ENCODE assay signal across 8 mouse cellular contexts in the genomic region with DNA sequence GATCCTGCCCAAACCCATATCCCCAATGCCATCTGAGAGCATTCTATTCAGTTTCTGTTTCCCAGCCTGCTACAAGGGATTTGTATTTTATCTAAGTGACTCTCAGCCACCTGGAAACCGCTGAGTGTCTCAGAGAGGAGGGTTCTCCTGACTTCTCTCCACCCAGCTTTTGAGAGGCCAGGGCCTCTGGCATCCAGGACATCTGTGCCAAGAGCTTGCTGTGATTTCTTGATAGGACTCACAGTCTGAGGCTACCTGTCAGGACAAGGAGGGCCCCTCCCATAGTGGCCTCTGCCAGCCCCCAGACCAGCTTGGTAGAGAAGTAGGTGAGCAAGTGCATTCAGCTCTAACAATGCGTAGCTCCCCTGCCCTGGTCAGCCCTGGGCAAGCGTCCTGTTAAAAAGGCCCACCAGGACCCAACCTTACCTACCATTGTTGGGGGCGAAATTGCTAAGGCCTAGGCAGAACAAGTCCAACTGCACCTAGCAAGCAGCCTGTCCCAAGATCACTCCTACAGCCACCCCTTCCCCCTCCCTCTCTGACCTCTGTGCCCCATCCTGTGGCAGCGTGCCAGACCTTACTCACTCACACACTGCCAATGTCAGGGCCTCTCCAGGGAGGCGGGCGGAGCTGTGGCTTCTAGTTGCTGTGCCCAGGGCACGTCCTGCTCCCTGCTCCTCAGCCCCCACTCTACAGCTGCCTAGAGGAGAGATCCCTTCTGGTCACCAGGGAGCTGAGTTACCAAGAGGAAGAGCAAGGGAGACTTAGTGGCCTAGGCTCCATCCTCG. TPM values are rescaled to one million over a fixed set of nuclear protein-coding genes. Genes with fewer than 3 reads are reported as not detected.
DNase-seq lines count a peak whose midpoint lies in the region; ATAC-seq and TF ChIP-seq lines count a peak whose summit lies in the region.

No protein-coding gene starts in this region.

- H3K4me1 ChIP-seq in forebrain, embryonic 10.5 days = peaks cover 63% of the 10 kb centered on the region
- H3K4me1 ChIP-seq in forebrain, embryonic 11.5 days (replicated peaks; ENCODE audit: control insufficient read depth, insufficient read depth, low read length) = peaks cover 16% of the 10 kb centered on the region; the same call in 1 of the 2 replicates
- peaks cover 13% of the 10 kb centered on the region for H3K4me1 ChIP-seq in heart, adult 2 months (ENCODE audit: control insufficient read depth, insufficient read depth, low read length)
- H3K4me1 ChIP-seq in kidney, embryonic 16.5 days (ENCODE audit: insufficient read depth, low read length) = peaks cover 54% of the 10 kb centered on the region

- TF ChIP-seq EP300 in heart, adult 2 months (IDR thresholded peaks at IDR 0.05; ENCODE audit: insufficient read depth, low read depth, low read length) = no peak

- ATAC-seq in forebrain, embryonic 11.5 days (replicated peaks; ENCODE audit: low FRiP score) = no peak
- ATAC-seq in kidney, embryonic 16.5 days (ENCODE audit: low FRiP score, low TSS enrichment) = peak; percentile 68
- peak; percentile 40; the same call in 1 of the 2 replicates for ATAC-seq in megakaryocyte-erythroid progenitor cell, adult 5-6 weeks (replicated peaks; ENCODE audit: low FRiP score, low TSS enrichment, poor library complexity, severe bottlenecking)

- no peak for TF ChIP-seq POLR2A in heart, adult 2 months (IDR thresholded peaks at IDR 0.05; ENCODE audit: insufficient read depth, low read depth, low read length)

- H3K27me3 ChIP-seq in forebrain, embryonic 10.5 days (ENCODE audit: poor library complexity, severe bottlenecking) = peaks cover 85% of the 10 kb centered on the region
- peaks cover 3% of the 10 kb centered on the region for H3K27me3 ChIP-seq in forebrain, embryonic 11.5 days (ENCODE audit: control insufficient read depth, insufficient read depth, low read length)
- H3K27me3 ChIP-seq in heart, adult 2 months (ENCODE audit: control insufficient read depth, insufficient read depth, low read length) = no peaks in the 10 kb centered on the region
- peaks cover 16% of the 10 kb centered on the region for H3K27me3 ChIP-seq in kidney, embryonic 16.5 days (ENCODE audit: insufficient read depth, low read length)

- WGBS in forebrain, embryonic 10.5 days = 78% methylated on average over 9 of the region's 9 CpGs
- WGBS in forebrain, embryonic 11.5 days = 78% methylated on average over 9 of the region's 9 CpGs
- WGBS in heart, adult 2 months = 54% methylated on average over 9 of the region's 9 CpGs
- WGBS in kidney, embryonic 16.5 days = 48% methylated on average over 9 of the region's 9 CpGs

- H3K4me2 ChIP-seq in forebrain, embryonic 11.5 days (ENCODE audit: low read depth, low read length, severe bottlenecking) = no peak overlapping the region
- H3K4me2 ChIP-seq in kidney, embryonic 16.5 days (replicated peaks; ENCODE audit: low read depth, low read length) = no peak overlapping the region

- no peaks in the 10 kb centered on the region for H3K36me3 ChIP-seq in forebrain, embryonic 10.5 days (replicated peaks)
- no peaks in the 10 kb centered on the region for H3K36me3 ChIP-seq in forebrain, embryonic 11.5 days (ENCODE audit: control insufficient read depth, insufficient read depth, low read length)
- no peaks in the 10 kb centered on the region for H3K36me3 ChIP-seq in heart, adult 2 months (ENCODE audit: control insufficient read depth, insufficient read depth, low read length)
- no peaks in the 10 kb centered on the region for H3K36me3 ChIP-seq in kidney, embryonic 16.5 days (ENCODE audit: insufficient read depth, low read length)

- H3K9ac ChIP-seq in forebrain, embryonic 11.5 days (ENCODE audit: low read length) = no peak overlapping the region
- no peak overlapping the region for H3K9ac ChIP-seq in heart, adult 2 months (ENCODE audit: low read depth, low read length)
- H3K9ac ChIP-seq in kidney, embryonic 16.5 days (replicated peaks; ENCODE audit: low read length) = peak overlapping the region; percentile 46; the same call in 1 of the 2 replicates

- intact Hi-C loops in heart, adult 2 months (cut with DNase I) = loop anchor here (2.0 kb wide), 1 partner anchor 71 kb away; no protein-coding TSS in a partner anchor

- DNase-seq in forebrain, embryonic 10.5 days (ENCODE audit: extremely low spot score, low spot score) = no peak
- DNase-seq in forebrain, embryonic 11.5 days (ENCODE audit: low spot score) = no peak
- DNase-seq in adrenal gland, postnatal 14 days = peak; percentile 96
- peak; percentile 70 to 84 for DNase-seq in heart, adult 2 months
- DNase-seq in urinary bladder, adult 18-20 months (ENCODE audit: low spot score in 2 of 2) = peak; percentile 85 to 86
- DNase-seq in right cerebral cortex, postnatal 4 days = no peak

- no peak for TF ChIP-seq CTCF in heart, adult 2 months (IDR thresholded peaks at IDR 0.05)

- H3K9me3 ChIP-seq in forebrain, embryonic 10.5 days = peaks cover 3% of the 10 kb centered on the region; the same call in 1 of the 2 replicates
- no peaks in the 10 kb centered on the region for H3K9me3 ChIP-seq in forebrain, embryonic 11.5 days (ENCODE audit: control insufficient read depth, low read length)
- peaks cover 6% of the 10 kb centered on the region for H3K9me3 ChIP-seq in kidney, embryonic 16.5 days (ENCODE audit: low read length)

- H3K4me3 ChIP-seq in forebrain, embryonic 10.5 days = no peak overlapping the region
- no peak overlapping the region for H3K4me3 ChIP-seq in forebrain, embryonic 11.5 days (ENCODE audit: low read depth, low read length)
- no peak overlapping the region for H3K4me3 ChIP-seq in heart, adult 2 months
- no peak overlapping the region for H3K4me3 ChIP-seq in kidney, embryonic 16.5 days (ENCODE audit: low read length)

- 0 out of 2 replicates have a peak overlapping the region, but pooled peaks have one; percentile 22 for H3K27ac ChIP-seq in forebrain, embryonic 10.5 days
- H3K27ac ChIP-seq in forebrain, embryonic 11.5 days (ENCODE audit: low read depth, low read length) = no peak overlapping the region
- no peak overlapping the region; the same call in 1 of the 2 replicates for H3K27ac ChIP-seq in heart, adult 2 months
- peak overlapping the region; percentile 25; the same call in 1 of the 2 replicates for H3K27ac ChIP-seq in kidney, embryonic 16.5 days (ENCODE audit: low read length)

- H3K79me2 ChIP-seq in heart, adult 2 months (replicated peaks; ENCODE audit: control insufficient read depth, insufficient read depth, low read length) = no peaks in the 10 kb centered on the region

RNA-seq across cellular contexts. Expression of a gene that starts 41.9 kb away (rescaled TPM):
- 3.3 and 4.6 TPM in 2 replicates for polyA plus RNA-seq in forebrain, embryonic 10.5 days (2016; fragmentation: Nextera tagmentation; extraction: Ambion mirVana)
- 6.4 and 7.0 TPM in 2 replicates for polyA plus RNA-seq in forebrain, embryonic 11.5 days (2014; fragmentation: Nextera tagmentation; extraction: Ambion mirVana)
- 105 and 156 TPM in 2 replicates for total RNA-seq in adrenal gland, postnatal 14 days (2021)
- total RNA-seq in heart, adult 2 months (2021) = 10 to 100 TPM in 1 of 2 experiments, 1 to 10 TPM in 1; 8.1 to 12.3 TPM
- 4.7 and 5.4 TPM in 2 replicates for polyA plus RNA-seq in heart, adult 2 months (2012; rRNA removed)
- polyA plus RNA-seq in kidney, embryonic 16.5 days (2015; fragmentation: Nextera tagmentation; extraction: Ambion mirVana) = 9.9 and 10.9 TPM in 2 replicates
- 5.2 and 5.4 TPM in 2 replicates for total RNA-seq in megakaryocyte-erythroid progenitor cell, adult 5-6 weeks (2014; fragmentation: Nextera tagmentation)
- 3.9 and 11.6 TPM in 2 replicates for total RNA-seq in megakaryocyte-erythroid progenitor cell, adult 5-6 weeks (2017)

Comparison
In these comparisons a context has a peak if more than half of its experiments do, and no peak if none do; other contexts are left out.
1. H3K27ac ChIP-seq: peak in forebrain, embryonic 10.5 days (single experiment) and kidney, embryonic 16.5 days (single experiment); none in forebrain, embryonic 11.5 days (single experiment) and heart, adult 2 months (single experiment).
2. DNase-seq: peak in adrenal gland, postnatal 14 days (single experiment), heart, adult 2 months (2 of 2) and urinary bladder, adult 18-20 months (2 of 2); none in forebrain, embryonic 10.5 days (single experiment), forebrain, embryonic 11.5 days (single experiment) and right cerebral cortex, postnatal 4 days (single experiment).